Mouse (Mus musculus) midbrain, embryonic 15.5 days (tissue): ENCODE measurements around the gene Sarm1. TPM values are rescaled to one million over a fixed set of nuclear protein-coding genes. Genes with fewer than 3 reads are reported as not detected.

Experiments
- ATAC-seq: fragments of 200-750 bp; cut with Nextera tagmentation; replicated peaks from 2 replicates; pipeline ENCODE4 v1.8.0; 2017; ENCODE audit warnings: moderate TSS enrichment
- H3K27ac ChIP-seq: fragments of 300-500 bp; sonication (generic); 2 replicates; pipeline ENCODE4 v1.5.1; 2015; ENCODE audit warnings: mild to moderate bottlenecking, inconsistent platforms
- H3K27me3 ChIP-seq: fragments of 300-500 bp; sonication (generic); replicated peaks from 2 replicates; pipeline ENCODE4 v1.6.1; 2015; ENCODE audit warnings: inconsistent platforms
- H3K36me3 ChIP-seq: fragments of 300-500 bp; sonication (generic); replicated peaks from 2 replicates; pipeline ENCODE4 v1.6.1; 2015; ENCODE audit warnings: inconsistent platforms
- H3K4me1 ChIP-seq: fragments of 300-500 bp; sonication (generic); 2 replicates; pipeline ENCODE4 v1.6.1; 2015; ENCODE audit warnings: inconsistent platforms
- H3K4me2 ChIP-seq: fragments of 300-500 bp; sonication (generic); 2 replicates; pipeline ENCODE4 v1.6.1; 2015; ENCODE audit warnings: inconsistent platforms, mild to moderate bottlenecking, moderate library complexity
- H3K4me3 ChIP-seq: fragments of 300-500 bp; sonication (generic); 2 replicates; pipeline ENCODE4 v1.5.1; 2015; ENCODE audit warnings: mild to moderate bottlenecking, inconsistent platforms
- H3K9ac ChIP-seq: fragments of 300-500 bp; sonication (generic); 2 replicates; pipeline ENCODE4 v1.6.1; 2015; ENCODE audit warnings: mild to moderate bottlenecking, inconsistent platforms
- H3K9me3 ChIP-seq: fragments of 300-500 bp; sonication (generic); 2 replicates; pipeline ENCODE4 v1.6.1; 2016; ENCODE audit warnings: inconsistent platforms
- WGBS: fragments of 180-500 bp; shearing (Covaris S2); methylation state at CpG from one replicate; pipeline ENCODE4 v1.1.7; 2015; ENCODE audit warnings: mixed read lengths; 5-methylcytosine and 5-hydroxymethylcytosine counted together
- polyA plus RNA-seq: library from polyadenylated mRNA; unstranded; fragments of >200 nt; fragmentation: Nextera tagmentation; extraction: Ambion mirVana; gene quantifications from 2 replicates; pipeline ENCODE4 v1.2.1, GENCODE M21; 2015

The Sarm1 gene
- polyA plus RNA-seq, 1 experiment from 2014 or later, result 52.4 TPM

- WGBS, result 75% methylated on average over 9 of the region's 9 CpGs
These were observed 31.2 kb upstream of the Sarm1 start for GRCm38 (mm10) chr11:78528714-78529113.

GRCm38 (mm10) chr11:78524838-78525237 is 27.3 kb upstream of the Sarm1 start:
- H3K9me3 ChIP-seq, result no peaks in the 10 kb centered on the region
- 67% methylated on average over 2 of the region's 2 CpGs for WGBS
- H3K4me1 ChIP-seq, result no peaks in the 10 kb centered on the region
- H3K36me3 ChIP-seq, result peaks cover 51% of the 10 kb centered on the region
- H3K27ac ChIP-seq, result no peak overlapping the region
- no peak overlapping the region for H3K4me2 ChIP-seq
- no peak overlapping the region for H3K9ac ChIP-seq
- no peak overlapping the region for H3K4me3 ChIP-seq
- no peak for ATAC-seq
- no peaks in the 10 kb centered on the region for H3K27me3 ChIP-seq

More at GRCm38 (mm10) chr11:78528714-78529113, 31.2 kb upstream of the Sarm1 start:
- no peak for ATAC-seq
- Histone ChIP-seq H3K9ac (no peak overlapping the region), H3K36me3 (peaks cover 40% of the 10 kb centered on the region), H3K4me2 (no peak overlapping the region), H3K4me3 (no peak overlapping the region), H3K27ac (no peak overlapping the region), H3K4me1 (0 out of 2 replicates have a peak, but pooled peaks cover 10% of the 10 kb centered on the region), H3K9me3 (no peaks in the 10 kb centered on the region), H3K27me3 (no peaks in the 10 kb centered on the region)

GRCm38 (mm10) chr11:78523241-78523955 is 25.8 kb upstream of the Sarm1 start:
- Histone ChIP-seq H3K9me3 (no peaks in the 10 kb centered on the region), H3K27ac (0 out of 2 replicates have a peak overlapping the region, but pooled peaks have one; percentile 8), H3K4me2 (no peak overlapping the region), H3K27me3 (no peaks in the 10 kb centered on the region), H3K9ac (no peak overlapping the region), H3K4me1 (no peaks in the 10 kb centered on the region), H3K36me3 (peaks cover 54% of the 10 kb centered on the region; the same call in 1 of the 2 replicates), H3K4me3 (no peak overlapping the region)
- ATAC-seq, result no peak
- WGBS, result 80% methylated on average over 9 of the region's 9 CpGs

GRCm38 (mm10) chr11:78522481-78522997 is 25.0 kb upstream of the Sarm1 start:
- H3K9ac ChIP-seq, result no peak overlapping the region
- no peak overlapping the region for H3K27ac ChIP-seq
- H3K9me3 ChIP-seq, result no peaks in the 10 kb centered on the region
- ATAC-seq, result no peak
- no peaks in the 10 kb centered on the region for H3K27me3 ChIP-seq
- no peak overlapping the region for H3K4me2 ChIP-seq
- 97% methylated on average over 1 of the region's 1 CpGs for WGBS
- peaks cover 56% of the 10 kb centered on the region; the same call in 1 of the 2 replicates for H3K36me3 ChIP-seq
- H3K4me3 ChIP-seq, result no peak overlapping the region
- no peaks in the 10 kb centered on the region for H3K4me1 ChIP-seq

GRCm38 (mm10) chr11:78521880-78522279 is 24.3 kb upstream of the Sarm1 start:
- ATAC-seq, result no peak

GRCm38 (mm10) chr11:78518931-78519330 is 21.4 kb upstream of the Sarm1 start:
- Histone ChIP-seq H3K4me1 (peaks cover under 1% of the 10 kb centered on the region; the same call in 1 of the 2 replicates), H3K27me3 (no peaks in the 10 kb centered on the region), H3K4me2 (no peak overlapping the region), H3K9me3 (no peaks in the 10 kb centered on the region), H3K27ac (no peak overlapping the region), H3K4me3 (no peak overlapping the region), H3K9ac (no peak overlapping the region), H3K36me3 (peaks cover 42% of the 10 kb centered on the region; the same call in 1 of the 2 replicates)
- no peak for ATAC-seq
- 87% methylated on average over 10 of the region's 10 CpGs for WGBS

More at GRCm38 (mm10) chr11:78521880-78522279, 24.3 kb upstream of the Sarm1 start:
- Histone ChIP-seq H3K4me3 (no peak overlapping the region), H3K9me3 (no peaks in the 10 kb centered on the region), H3K27ac (no peak overlapping the region), H3K9ac (no peak overlapping the region), H3K36me3 (peaks cover 53% of the 10 kb centered on the region; the same call in 1 of the 2 replicates), H3K4me2 (no peak overlapping the region), H3K4me1 (no peaks in the 10 kb centered on the region), H3K27me3 (no peaks in the 10 kb centered on the region)
- WGBS, result 91% methylated on average over 3 of the region's 3 CpGs

GRCm38 (mm10) chr11:78515549-78516325 is 18.2 kb upstream of the Sarm1 start:
- H3K4me2 ChIP-seq, result no peak overlapping the region
- no peak overlapping the region for H3K27ac ChIP-seq
- WGBS, result 62% methylated on average over 2 of the region's 2 CpGs
- no peak for ATAC-seq
- H3K9ac ChIP-seq, result no peak overlapping the region
- H3K9me3 ChIP-seq, result no peaks in the 10 kb centered on the region
- no peak overlapping the region for H3K4me3 ChIP-seq
- H3K36me3 ChIP-seq, result peaks cover 32% of the 10 kb centered on the region; the same call in 1 of the 2 replicates
- H3K4me1 ChIP-seq, result peaks cover 22% of the 10 kb centered on the region
- H3K27me3 ChIP-seq, result no peaks in the 10 kb centered on the region

GRCm38 (mm10) chr11:78513106-78513790 is 15.7 kb upstream of the Sarm1 start:
- Histone ChIP-seq H3K9ac (peak overlapping the region; percentile 97), H3K4me2 (peak overlapping the region; percentile 98), H3K27me3 (no peaks in the 10 kb centered on the region), H3K36me3 (peaks cover 16% of the 10 kb centered on the region), H3K4me1 (peaks cover 22% of the 10 kb centered on the region), H3K27ac (no peak overlapping the region), H3K4me3 (peak overlapping the region; percentile 95), H3K9me3 (no peaks in the 10 kb centered on the region)
- 73% methylated on average over 3 of the region's 3 CpGs for WGBS
- no peak for ATAC-seq

GRCm38 (mm10) chr11:78512025-78512957 is 14.7 kb upstream of the Sarm1 start, which contains the start of the genes Tmem199 and Poldip2:
TSS of gene Tmem199 (minus strand) at chr11:78512172.
TSS of gene Poldip2 (plus strand) at chr11:78512193.
- Histone ChIP-seq H3K4me2 (peak within 1 kb of the TSS; percentile 98), H3K4me1 (peaks cover 22% of the 10 kb centered on the region), H3K4me3 (peak within 1 kb of the TSS; percentile 95), H3K9me3 (no peaks in the 10 kb centered on the region), H3K9ac (peak within 1 kb of the TSS; percentile 97), H3K27ac (peak within 1 kb of the TSS; percentile 87), H3K36me3 (peaks cover 15% of the 10 kb centered on the region), H3K27me3 (no peaks in the 10 kb centered on the region)
- ATAC-seq, result peak; percentile 96
- under 1% methylated on average over 66 of the region's 67 CpGs for WGBS

- 84% methylated on average over 5 of the region's 5 CpGs for WGBS
- Histone ChIP-seq H3K36me3 (peaks cover 16% of the 10 kb centered on the region), H3K9ac (no peak overlapping the region), H3K27me3 (no peaks in the 10 kb centered on the region), H3K4me1 (peaks cover 22% of the 10 kb centered on the region), H3K27ac (no peak overlapping the region), H3K4me2 (no peak overlapping the region), H3K9me3 (no peaks in the 10 kb centered on the region), H3K4me3 (no peak overlapping the region)
- ATAC-seq, result no peak
These were observed 11.6 kb upstream of the Sarm1 start for GRCm38 (mm10) chr11:78509148-78509547.

- peaks cover 16% of the 10 kb centered on the region for H3K36me3 ChIP-seq
- 85% methylated on average over 3 of the region's 3 CpGs for WGBS
- no peak overlapping the region for H3K4me3 ChIP-seq
- H3K9ac ChIP-seq, result no peak overlapping the region
- ATAC-seq, result no peak
- H3K27me3 ChIP-seq, result peaks cover 6% of the 10 kb centered on the region; the same call in 1 of the 2 replicates
- H3K9me3 ChIP-seq, result no peaks in the 10 kb centered on the region
- H3K4me1 ChIP-seq, result no peaks in the 10 kb centered on the region
- no peak overlapping the region for H3K27ac ChIP-seq
- no peak overlapping the region for H3K4me2 ChIP-seq
These were observed 7.9 kb upstream of the Sarm1 start for GRCm38 (mm10) chr11:78505430-78505829.
